Mouse (Mus musculus) ZHBTc4 (cell line): ENCODE data around the gene Cacnb4.

Source experiments
- DNase-seq: peaks from one replicate; pipeline ENCODE4 v3.0.0-alpha.2; 2011; ENCODE audit warnings: low read depth, low spot score

Cacnb4 gene

DNA sequence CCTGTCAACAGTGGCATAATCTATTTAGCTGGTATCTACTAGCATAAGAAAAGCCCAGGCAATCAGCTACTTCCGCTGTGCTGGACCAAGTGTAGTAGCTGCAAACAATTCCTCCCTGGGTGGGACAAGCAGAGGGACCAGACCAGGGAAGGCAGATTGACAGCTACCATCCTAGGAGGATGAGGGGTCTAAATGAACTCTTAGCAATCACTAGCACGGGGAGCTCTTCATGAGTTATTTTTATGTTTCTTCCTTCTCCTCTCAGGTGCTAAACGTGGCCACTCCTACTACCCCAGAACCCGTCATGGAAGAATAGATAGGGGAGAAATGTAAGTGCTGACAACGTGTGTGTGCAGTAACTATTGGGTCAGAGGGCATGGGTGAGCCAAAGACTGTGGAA is 105.8 kb downstream of the Cacnb4 start:
- DNase-seq: no peak

DNA sequence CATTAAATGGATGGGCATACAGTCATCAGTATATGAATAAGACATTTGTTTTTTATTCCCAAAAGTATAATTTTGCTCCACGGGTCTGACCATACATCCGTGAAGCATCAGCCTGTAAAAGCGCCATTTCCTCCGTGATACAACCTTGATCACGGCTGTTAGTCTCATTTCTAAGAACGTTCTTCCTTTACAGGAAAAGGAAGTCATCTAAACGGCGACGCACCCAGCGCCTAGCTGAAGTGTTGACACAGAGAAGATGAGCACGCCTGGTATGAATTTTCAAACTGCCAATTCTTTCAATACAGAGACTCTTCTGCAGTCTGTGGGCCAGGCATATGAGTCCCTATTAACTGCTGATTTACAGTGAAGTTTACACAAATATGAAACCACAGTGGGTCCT is 106.5 kb downstream of the Cacnb4 start:
- no peak for DNase-seq

DNA sequence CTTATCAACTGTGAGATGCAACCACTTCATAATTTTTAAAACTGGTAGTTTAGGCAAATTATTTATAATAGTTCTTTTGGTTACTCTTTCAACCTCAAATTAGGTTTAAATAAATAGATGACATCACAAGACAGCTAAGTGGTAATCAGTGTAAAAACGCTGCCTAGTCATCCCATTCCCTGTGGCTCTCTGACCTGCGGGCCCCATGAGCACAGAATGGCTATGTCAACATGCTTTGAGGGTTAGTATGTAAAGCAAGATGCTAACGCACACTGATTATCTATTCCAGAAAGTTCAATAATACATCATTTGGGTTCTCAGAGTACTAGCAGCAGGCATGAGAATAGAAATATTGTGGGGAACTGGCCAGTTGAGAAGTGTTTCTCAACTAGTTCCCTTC is 108.5 kb downstream of the Cacnb4 start:
- DNase-seq: no peak

- no peak for DNase-seq
Measured at GRCm38 (mm10) chr2:52567421-52567820, 109.2 kb downstream of the Cacnb4 start.

GRCm38 (mm10) chr2:52563277-52563676 is 113.4 kb downstream of the Cacnb4 start:
- DNase-seq: no peak

DNA sequence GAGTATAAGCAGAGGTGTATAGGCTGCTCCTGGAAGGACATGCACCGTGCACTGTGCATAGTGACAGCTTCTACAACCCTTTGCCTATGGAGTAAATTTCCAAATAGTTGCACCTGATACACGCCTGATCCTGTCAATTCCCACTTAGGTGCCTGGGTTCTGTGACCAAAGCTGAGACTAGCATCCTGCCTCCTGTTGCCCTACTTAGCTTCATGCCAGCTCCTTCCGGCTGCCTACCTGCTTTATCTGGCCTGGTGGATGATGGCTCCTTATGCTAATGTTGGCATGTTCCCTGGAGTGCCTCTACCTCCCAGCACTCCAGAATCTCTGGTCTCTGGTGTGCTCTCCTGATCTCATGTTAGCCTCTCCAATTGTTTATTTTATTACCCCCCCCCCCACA is 114.3 kb downstream of the Cacnb4 start:
- DNase-seq: no peak

DNA sequence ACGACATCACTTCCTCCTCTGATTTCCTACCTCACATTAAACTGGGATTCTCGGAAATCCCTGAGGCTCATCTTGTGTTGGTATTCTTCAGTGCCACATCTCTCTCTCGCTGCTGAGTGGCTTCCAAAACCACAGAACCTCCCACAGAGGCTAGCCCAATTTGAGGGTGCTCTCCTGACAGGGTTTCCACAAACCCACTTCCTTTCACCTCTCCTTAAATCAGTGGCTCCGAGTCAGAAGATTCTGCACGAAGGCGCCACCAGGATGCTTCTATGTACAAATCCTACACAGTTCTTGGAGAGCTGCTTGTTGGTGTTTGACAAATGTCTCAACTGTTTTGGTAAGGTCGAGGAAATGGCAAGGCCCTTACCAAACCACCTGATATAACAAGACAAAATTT is 115.5 kb downstream of the Cacnb4 start:
- no peak for DNase-seq

GRCm38 (mm10) chr2:52560266-52560665 is 116.4 kb downstream of the Cacnb4 start:
- DNase-seq: no peak

DNA sequence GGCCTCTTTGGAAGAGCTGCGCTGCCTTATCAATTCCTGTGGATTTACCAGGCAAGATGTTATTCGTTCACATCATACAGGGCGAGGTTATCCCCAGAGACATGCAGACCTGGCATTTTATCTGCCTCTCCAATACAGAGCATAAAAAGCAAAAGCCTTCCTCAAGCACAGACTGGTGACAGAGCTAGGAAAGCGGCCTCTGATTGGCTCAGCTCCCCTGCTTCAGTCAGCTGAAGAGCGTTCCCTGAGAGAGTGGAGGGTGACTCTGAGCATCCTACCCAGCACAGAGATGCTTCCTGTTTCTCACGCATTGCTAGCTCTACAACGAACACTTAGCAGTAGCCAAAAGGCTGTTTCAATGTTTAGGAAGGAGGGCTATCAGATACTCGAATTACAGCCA is 118.2 kb downstream of the Cacnb4 start:
- DNase-seq: no peak

- peak; percentile 24 for DNase-seq
Measured at GRCm38 (mm10) chr2:52557503-52558275, 118.9 kb downstream of the Cacnb4 start.

DNA sequence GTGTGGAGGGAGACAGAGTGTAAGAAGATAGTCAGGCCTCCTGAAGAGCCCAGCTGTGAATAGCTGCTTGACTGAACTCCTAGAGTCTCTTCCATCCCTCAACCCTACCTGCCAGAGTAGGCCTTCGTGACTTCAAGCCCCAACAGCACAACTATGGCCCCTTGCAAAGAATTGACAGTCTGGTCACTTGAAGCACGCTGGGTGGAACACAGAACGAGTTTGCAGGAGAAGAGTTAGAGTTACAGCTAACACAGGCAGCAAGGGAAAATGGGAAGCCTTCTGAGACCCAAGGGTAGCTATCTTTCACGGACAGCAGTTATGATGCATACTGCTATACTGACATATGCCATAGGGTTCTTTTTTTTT is 119.7 kb downstream of the Cacnb4 start:
- no peak for DNase-seq

DNA sequence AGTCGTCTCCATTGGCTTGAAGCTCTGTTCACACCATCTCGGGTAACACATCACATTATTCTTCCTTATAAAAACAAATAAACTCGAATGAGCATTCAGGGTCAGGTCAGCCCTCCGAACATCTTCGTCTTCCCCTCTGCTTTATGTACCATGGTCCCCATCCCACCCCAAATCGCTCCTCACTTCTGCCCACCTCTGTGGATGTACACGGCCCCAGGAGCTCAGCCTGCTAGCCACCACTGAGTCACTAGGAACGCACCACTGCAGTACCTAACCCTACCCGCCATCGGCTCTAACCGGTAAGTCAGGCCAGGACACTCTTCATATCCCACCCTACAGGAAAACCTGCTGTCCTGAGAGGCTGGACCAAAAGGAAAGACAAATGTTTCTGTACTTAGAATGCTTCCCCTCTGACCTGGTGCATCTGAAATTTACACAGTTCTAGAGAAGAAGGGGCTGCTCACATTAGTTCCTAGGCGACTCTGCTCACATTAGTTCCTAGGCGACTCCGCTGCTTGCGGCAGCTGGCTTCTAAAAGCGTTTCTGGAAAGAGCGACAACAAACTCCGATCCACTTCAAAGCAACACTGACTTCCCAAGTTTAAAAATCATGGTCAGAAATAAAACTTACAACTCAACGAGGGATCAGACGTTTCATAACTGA is 120.2 kb downstream of the Cacnb4 start:
- no peak for DNase-seq

- DNase-seq: no peak
Measured at GRCm38 (mm10) chr2:52548401-52548800, 128.2 kb downstream of the Cacnb4 start.

DNA sequence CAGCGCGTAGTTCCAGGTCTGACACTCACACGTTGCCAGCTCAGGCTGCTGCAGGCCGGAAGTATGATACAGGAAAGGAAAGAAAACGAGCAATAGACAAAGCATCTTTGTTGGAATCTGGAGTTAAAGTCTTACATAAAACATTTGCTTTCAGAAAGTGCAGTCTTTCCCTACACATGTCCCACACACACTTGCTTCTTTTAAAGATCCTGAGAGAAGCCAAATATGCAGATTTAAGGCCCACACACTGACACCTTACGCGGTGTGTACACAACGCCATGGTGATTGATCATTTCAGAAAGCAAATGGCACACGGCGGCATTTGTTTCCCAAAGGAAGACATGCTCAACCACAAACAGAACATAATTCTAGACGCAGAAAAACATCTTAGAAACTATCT is 129.3 kb downstream of the Cacnb4 start:
- DNase-seq: no peak

DNA sequence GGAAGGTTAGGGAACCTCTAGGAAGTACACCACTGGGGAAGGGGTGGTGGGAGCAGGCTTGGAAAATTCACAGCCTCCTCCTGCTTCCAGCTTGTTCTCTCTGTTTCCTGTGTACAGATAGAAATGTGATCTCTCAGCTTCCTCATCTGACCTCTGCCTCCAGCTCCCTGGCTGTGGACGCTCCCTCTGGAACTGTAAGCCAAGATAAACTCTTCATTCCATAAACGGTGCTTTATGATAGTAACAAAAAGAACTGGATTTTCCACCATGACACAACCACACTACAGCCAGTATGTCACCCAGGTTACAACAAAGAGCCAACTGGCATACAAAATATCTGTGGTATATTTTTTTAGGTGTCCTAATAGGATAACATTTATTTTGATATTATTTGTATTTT is 132.1 kb downstream of the Cacnb4 start:
- no peak for DNase-seq

GRCm38 (mm10) chr2:52541068-52541467 is 135.6 kb downstream of the Cacnb4 start:
- DNase-seq: no peak

- DNase-seq: no peak
Measured at GRCm38 (mm10) chr2:52539318-52539717, 137.3 kb downstream of the Cacnb4 start.

GRCm38 (mm10) chr2:52537645-52538044 is 139.0 kb downstream of the Cacnb4 start:
- no peak for DNase-seq

- DNase-seq: no peak
Measured at GRCm38 (mm10) chr2:52537155-52537554, 139.5 kb downstream of the Cacnb4 start.

DNA sequence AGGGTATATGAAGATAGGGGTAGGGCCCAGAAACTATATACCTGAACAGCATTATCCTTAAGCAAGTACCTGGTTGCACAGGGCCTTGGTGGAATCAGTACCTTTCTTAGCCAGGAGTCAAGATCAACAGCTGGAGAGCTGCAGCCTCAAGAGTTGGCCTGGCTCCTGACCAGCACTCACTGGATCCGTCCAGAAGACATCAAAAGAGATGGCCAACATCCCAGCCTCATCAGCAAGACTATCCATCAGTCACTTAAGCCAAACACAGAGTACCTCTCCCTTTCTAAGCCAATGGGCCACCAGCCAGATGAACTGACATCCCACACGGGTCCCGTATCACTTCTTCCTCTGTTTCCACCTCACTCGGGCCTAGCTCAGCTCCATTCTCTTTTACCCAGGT is 140.1 kb downstream of the Cacnb4 start:
- no peak for DNase-seq

- no peak for DNase-seq
Measured at GRCm38 (mm10) chr2:52533696-52534095, 142.9 kb downstream of the Cacnb4 start.

DNA sequence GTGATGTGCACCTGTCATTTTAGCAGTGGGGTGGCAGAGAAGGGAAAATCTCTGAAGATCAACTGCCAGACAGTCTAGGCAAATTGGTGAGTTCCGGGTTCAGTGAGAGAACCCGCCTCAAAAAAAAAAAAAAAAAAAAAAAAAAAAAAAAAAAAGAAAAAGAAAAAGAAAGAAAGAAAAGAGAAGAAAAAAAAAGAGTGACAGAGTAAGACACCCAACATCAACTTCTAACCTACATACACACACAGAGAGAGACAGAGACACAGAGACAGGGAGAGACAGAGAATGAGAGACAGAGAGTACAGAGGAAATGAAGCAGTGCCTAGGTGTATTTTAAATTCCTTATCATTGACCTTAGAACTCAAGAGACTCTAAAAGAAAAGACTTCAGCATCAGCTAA is 146.1 kb downstream of the Cacnb4 start:
- DNase-seq: no peak

GRCm38 (mm10) chr2:52529245-52529644 is 147.4 kb downstream of the Cacnb4 start:
- DNase-seq: no peak
